Mouse (Mus musculus): Measurements from ENCODE around the gene Olfr49. TPM values are rescaled to one million over a fixed set of nuclear protein-coding genes. Genes with fewer than 3 reads are reported as not detected.

Gene Olfr49
- polyA plus RNA-seq (2011; ENCODE audit: insufficient read depth, insufficient read length, low replicate concordance, missing spikeins) = not detected in 2 replicates

GRCm38 (mm10) chr14:54284839-54285238 is at the start of gene Olfr49:
TSS of gene Olfr49 (minus strand) at chr14:54284939.
- Histone ChIP-seq H3K4me1 (ENCODE audit: control insufficient read depth, insufficient read depth, low read length) (no peaks in the 10 kb centered on the region), H3K4me3 (replicated peaks; ENCODE audit: control insufficient read depth, low read depth, low read length) (no peak within 1 kb of the TSS), H3K27ac (ENCODE audit: control insufficient read depth, insufficient read depth, low read depth, low read length, poor library complexity) (no peak within 1 kb of the TSS)
- no peak for TF ChIP-seq POLR2A (IDR thresholded peaks at IDR 0.05; ENCODE audit: borderline replicate concordance, control insufficient read depth, low read depth, low read length)
- no peak for TF ChIP-seq CTCF (IDR thresholded peaks at IDR 0.05; ENCODE audit: control insufficient read depth, insufficient read depth, low read length)
- 78% methylated on average over 1 of the region's 1 CpGs for WGBS

GRCm38 (mm10) chr14:54333452-54334189 is 48.9 kb upstream of the Olfr49 start:
- 46% methylated on average over 8 of the region's 8 CpGs for WGBS
- TF ChIP-seq POLR2A (IDR thresholded peaks at IDR 0.05; ENCODE audit: borderline replicate concordance, control insufficient read depth, low read depth, low read length) (no peak), CTCF (IDR thresholded peaks at IDR 0.05; ENCODE audit: control insufficient read depth, insufficient read depth, low read length) (no peak)
- H3K4me3 ChIP-seq (replicated peaks; ENCODE audit: control insufficient read depth, low read depth, low read length) = no peak overlapping the region

GRCm38 (mm10) chr14:54332176-54333074 is 47.7 kb upstream of the Olfr49 start:
- Histone ChIP-seq H3K4me3 (replicated peaks; ENCODE audit: control insufficient read depth, low read depth, low read length) (no peak overlapping the region), H3K27ac (ENCODE audit: control insufficient read depth, insufficient read depth, low read depth, low read length, poor library complexity) (no peak overlapping the region), H3K4me1 (ENCODE audit: control insufficient read depth, insufficient read depth, low read length) (no peaks in the 10 kb centered on the region; the same call in 1 of the 2 replicates)
- no peak for TF ChIP-seq CTCF (IDR thresholded peaks at IDR 0.05; ENCODE audit: control insufficient read depth, insufficient read depth, low read length)
- no peak for TF ChIP-seq POLR2A (IDR thresholded peaks at IDR 0.05; ENCODE audit: borderline replicate concordance, control insufficient read depth, low read depth, low read length)
- 87% methylated on average over 5 of the region's 5 CpGs for WGBS

More at GRCm38 (mm10) chr14:54333452-54334189, 48.9 kb upstream of the Olfr49 start:
- no peak overlapping the region for H3K27ac ChIP-seq (ENCODE audit: control insufficient read depth, insufficient read depth, low read depth, low read length, poor library complexity)
- no peaks in the 10 kb centered on the region; the same call in 1 of the 2 replicates for H3K4me1 ChIP-seq (ENCODE audit: control insufficient read depth, insufficient read depth, low read length)

- 91% methylated on average over 1 of the region's 1 CpGs for WGBS
- Histone ChIP-seq H3K27ac (ENCODE audit: control insufficient read depth, insufficient read depth, low read depth, low read length, poor library complexity) (no peak overlapping the region), H3K4me3 (replicated peaks; ENCODE audit: control insufficient read depth, low read depth, low read length) (no peak overlapping the region), H3K4me1 (ENCODE audit: control insufficient read depth, insufficient read depth, low read length) (no peaks in the 10 kb centered on the region; the same call in 1 of the 2 replicates)
- TF ChIP-seq CTCF (IDR thresholded peaks at IDR 0.05; ENCODE audit: control insufficient read depth, insufficient read depth, low read length) (no peak), POLR2A (IDR thresholded peaks at IDR 0.05; ENCODE audit: borderline replicate concordance, control insufficient read depth, low read depth, low read length) (no peak)
These were observed 46.4 kb upstream of the Olfr49 start for GRCm38 (mm10) chr14:54331178-54331577.

- Histone ChIP-seq H3K27ac (ENCODE audit: control insufficient read depth, insufficient read depth, low read depth, low read length, poor library complexity) (no peak overlapping the region), H3K4me1 (ENCODE audit: control insufficient read depth, insufficient read depth, low read length) (no peaks in the 10 kb centered on the region; the same call in 1 of the 2 replicates), H3K4me3 (replicated peaks; ENCODE audit: control insufficient read depth, low read depth, low read length) (no peak overlapping the region)
- TF ChIP-seq POLR2A (IDR thresholded peaks at IDR 0.05; ENCODE audit: borderline replicate concordance, control insufficient read depth, low read depth, low read length) (no peak), CTCF (IDR thresholded peaks at IDR 0.05; ENCODE audit: control insufficient read depth, insufficient read depth, low read length) (no peak)
- WGBS = 67% methylated on average over 9 of the region's 9 CpGs
These were observed 44.5 kb upstream of the Olfr49 start for GRCm38 (mm10) chr14:54329201-54329600.

- Histone ChIP-seq H3K4me3 (replicated peaks; ENCODE audit: control insufficient read depth, low read depth, low read length) (no peak overlapping the region), H3K4me1 (ENCODE audit: control insufficient read depth, insufficient read depth, low read length) (no peaks in the 10 kb centered on the region), H3K27ac (ENCODE audit: control insufficient read depth, insufficient read depth, low read depth, low read length, poor library complexity) (no peak overlapping the region)
- TF ChIP-seq POLR2A (IDR thresholded peaks at IDR 0.05; ENCODE audit: borderline replicate concordance, control insufficient read depth, low read depth, low read length) = no peak
- TF ChIP-seq CTCF (IDR thresholded peaks at IDR 0.05; ENCODE audit: control insufficient read depth, insufficient read depth, low read length) = no peak
- WGBS = 73% methylated on average over 2 of the region's 2 CpGs
These were observed 43.8 kb upstream of the Olfr49 start for GRCm38 (mm10) chr14:54328548-54328947.

GRCm38 (mm10) chr14:54324486-54324885 is 39.7 kb upstream of the Olfr49 start:
- no peak overlapping the region for H3K27ac ChIP-seq (ENCODE audit: control insufficient read depth, insufficient read depth, low read depth, low read length, poor library complexity)
- no peaks in the 10 kb centered on the region for H3K4me1 ChIP-seq (ENCODE audit: control insufficient read depth, insufficient read depth, low read length)
- TF ChIP-seq CTCF (IDR thresholded peaks at IDR 0.05; ENCODE audit: control insufficient read depth, insufficient read depth, low read length) (no peak), POLR2A (IDR thresholded peaks at IDR 0.05; ENCODE audit: borderline replicate concordance, control insufficient read depth, low read depth, low read length) (no peak)
- 79% methylated on average over 5 of the region's 5 CpGs for WGBS
- H3K4me3 ChIP-seq (replicated peaks; ENCODE audit: control insufficient read depth, low read depth, low read length) = no peak overlapping the region
